Mouse (Mus musculus) adrenal gland, adult (tissue): ENCODE data around the gene Adh4.
A peak's percentile ranks its signal among the peaks of the same experiment; 100 is the strongest.
"Not testable (repeated sequence)": the region's sequence is repeated elsewhere in the genome, so short reads cannot be mapped to it uniquely, and the experiment has no call there.

Source experiments
- DNase-seq, 2 experiments: peaks; one replicate each; pipeline ENCODE4 v3.0.0; 2022 to 2023; ENCODE audit warnings: low spot score in 1 of 2; ENCODE audit not compliant: inconsistent age in 2 of 2

Gene Adh4

DNA sequence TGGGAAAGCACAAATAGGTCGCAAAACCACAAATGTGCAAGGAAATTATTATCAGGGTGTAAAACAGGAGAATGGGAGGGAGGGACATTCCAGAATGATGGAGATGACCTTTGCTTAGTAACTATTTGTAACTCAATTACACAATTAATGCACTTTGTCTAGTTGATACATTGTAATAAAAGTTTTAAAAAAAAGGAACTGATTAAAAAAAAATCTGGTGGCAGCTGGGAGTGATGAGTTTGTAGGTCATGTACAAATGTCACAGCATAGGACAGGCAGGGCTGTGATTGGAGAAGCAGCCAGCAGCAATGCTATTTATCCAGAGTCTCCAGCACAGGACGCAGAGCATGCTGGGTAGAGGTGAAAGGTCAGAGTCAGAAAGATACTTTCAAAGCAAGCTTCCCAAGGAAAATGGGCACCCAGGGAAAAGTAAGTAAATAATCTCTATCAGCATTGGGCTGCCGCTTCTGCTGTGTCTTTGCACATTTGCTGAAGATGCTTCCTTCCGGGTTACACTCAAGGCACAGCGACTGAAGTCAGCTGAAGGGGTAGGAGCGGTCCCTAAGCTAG, at the start of gene Adh4:
Gene Adh4 (plus strand): TSS at position 346 of the 570 bp plus-strand sequence.
- DNase-seq = no peak

DNA sequence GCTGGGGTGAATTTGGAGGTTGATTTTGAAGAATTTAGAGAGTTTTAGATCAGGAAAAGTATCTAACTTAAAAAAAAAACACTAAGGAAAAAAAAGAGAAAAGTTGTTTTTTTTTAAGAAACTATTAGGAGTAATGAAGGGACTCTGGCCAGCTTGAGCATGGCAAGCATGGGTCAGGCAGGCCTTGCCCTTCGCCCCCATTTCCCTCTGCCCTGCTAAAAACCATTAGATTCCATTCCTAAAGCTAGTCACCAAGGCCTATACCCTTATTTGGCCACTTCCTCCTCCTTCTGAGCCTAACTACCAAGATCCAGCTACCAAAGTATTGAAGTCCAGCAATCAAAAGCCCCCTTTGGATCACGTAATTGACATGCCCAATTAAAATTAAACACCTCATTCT, 49.1 kb upstream of the Adh4 start:
- DNase-seq = no peak

DNA sequence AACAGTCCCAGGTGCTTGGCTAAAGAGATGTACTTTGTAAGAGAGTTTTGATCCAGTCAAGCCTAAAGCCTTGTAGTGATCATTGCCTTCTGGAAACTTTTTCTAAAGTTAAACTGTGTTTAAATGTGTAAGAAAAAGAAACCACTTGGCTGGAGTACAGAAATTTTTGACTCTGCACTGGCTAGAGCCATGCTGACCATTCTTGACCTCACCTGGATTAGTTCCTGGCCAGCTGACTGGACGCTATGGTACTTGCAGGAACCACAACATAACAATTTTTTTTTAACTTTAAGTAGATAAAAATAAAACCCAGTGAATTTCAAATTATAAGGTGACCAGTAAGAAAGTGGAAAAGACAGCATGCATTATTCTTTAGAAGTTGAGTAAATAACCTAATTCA, 45.7 kb upstream of the Adh4 start:
- DNase-seq = no peak

DNA sequence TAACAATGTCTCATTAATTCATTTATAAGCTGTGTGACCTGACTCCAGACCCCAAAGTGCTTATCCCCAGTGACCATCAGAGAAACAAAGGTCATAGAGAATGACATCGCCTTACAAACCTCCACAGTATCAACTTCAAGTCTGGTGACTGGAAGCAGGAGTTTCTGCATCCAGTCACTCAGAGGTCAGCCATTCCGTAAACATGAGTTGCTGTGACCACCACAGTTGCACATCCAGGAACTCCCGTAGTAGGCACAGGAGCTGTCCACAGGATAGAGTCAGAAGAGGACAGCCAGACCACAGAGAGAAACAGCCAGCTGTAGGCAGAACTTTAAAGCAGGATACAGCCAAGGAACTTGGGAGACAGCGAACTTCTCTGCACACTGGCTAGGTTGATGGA, 45.0 kb upstream of the Adh4 start:
- not testable (repeated sequence) for DNase-seq

DNA sequence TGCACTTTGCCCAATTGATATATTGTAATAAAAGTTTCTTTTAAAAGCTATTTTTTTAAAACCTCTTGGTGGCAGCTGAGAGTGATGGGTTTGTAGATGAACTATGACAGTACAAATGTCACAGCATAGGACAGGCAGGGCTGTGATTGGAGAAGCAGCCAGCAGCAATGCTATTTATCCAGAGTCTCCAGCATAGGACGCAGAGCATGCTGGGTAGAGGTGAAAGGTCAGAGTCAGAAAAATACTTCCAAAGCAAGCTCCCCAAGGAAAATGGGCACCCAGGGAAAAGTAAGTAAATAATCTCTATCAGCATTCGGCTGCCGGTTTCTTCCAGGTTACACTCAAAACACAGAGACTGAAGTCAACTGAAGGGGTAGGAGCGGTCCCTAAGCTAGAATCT, 41.3 kb upstream of the Adh4 start:
- DNase-seq = peak in 1 of 2 experiments; percentile 49

DNA sequence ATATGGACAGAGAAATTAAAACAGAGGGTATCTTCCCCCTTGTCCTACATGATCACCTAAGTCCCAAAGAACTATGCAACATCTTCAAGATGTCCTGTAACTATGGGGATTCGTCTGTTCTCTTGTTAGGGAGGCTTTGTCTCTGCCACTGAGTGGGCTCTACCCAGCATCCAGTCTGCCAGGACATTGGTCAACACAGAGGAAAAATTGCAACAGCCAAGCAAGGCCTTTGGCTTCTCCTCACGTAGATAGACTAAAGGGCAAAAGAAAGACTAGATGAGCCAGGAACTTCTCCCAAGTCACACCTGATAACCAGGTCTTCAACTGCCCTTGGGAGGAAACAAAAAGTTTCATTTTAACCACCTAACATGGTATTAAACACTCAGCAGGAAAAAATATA, 40.1 kb upstream of the Adh4 start:
- DNase-seq = peak in 1 of 2 experiments; percentile 48

DNA sequence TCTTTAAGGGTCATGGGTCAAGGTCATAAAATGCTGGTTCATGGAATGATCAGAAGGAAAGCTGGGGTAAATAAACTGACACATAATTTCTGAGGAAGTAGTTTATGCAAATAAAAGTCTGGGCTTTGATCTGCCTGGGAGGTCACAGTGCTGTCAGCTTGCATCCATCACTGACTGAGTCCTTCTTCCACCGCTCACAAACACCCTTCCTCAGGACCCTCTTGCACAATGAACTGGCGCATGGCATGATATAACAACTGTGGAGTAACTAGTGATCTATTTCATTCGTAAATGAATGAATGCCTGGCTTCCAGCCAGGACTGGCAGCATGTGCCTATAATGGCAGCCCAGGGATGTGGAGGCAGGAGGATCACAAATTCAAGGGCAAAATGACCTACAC, 34.1 kb upstream of the Adh4 start:
- DNase-seq = peak in 1 of 2 experiments; percentile 53

DNA sequence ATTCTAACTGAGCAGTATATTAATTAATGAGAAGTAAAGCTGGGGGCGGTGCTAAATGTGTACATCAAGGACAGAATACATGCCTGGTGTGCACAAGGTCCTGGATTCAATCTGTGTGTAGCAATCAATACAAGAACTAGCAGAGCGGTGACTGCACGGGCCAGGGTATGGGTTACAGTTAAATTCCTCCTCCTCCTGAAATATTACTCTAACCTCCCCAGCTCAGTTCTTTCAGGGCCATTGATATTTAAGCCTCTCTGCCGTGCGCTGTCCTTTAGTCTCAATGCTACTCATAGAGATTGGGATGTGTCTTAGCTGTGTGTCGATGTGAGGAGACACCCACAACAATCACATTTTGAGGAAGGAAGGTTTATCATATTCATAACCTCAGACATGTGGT, 28.1 kb upstream of the Adh4 start:
- no peak for DNase-seq

DNA sequence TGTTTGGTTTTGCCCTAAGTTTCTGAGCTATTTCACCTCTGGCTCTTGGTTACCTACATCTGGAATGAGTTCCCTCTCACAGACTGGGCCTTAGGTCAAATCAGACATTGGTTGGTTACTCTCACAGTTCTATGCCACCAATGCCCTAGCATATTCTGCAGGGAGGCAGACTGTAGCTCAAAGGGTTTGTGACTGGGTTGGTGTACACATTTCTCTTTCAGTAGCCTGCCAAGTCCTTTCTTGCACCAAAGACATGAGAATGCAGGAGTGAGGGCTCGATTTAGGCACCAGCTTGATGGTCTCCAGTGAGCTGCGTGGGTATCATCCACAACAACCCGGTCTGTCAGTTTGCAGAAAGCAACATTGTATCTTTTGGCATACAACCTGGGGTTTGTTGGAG, 10.4 kb upstream of the Adh4 start:
- no peak for DNase-seq

DNA sequence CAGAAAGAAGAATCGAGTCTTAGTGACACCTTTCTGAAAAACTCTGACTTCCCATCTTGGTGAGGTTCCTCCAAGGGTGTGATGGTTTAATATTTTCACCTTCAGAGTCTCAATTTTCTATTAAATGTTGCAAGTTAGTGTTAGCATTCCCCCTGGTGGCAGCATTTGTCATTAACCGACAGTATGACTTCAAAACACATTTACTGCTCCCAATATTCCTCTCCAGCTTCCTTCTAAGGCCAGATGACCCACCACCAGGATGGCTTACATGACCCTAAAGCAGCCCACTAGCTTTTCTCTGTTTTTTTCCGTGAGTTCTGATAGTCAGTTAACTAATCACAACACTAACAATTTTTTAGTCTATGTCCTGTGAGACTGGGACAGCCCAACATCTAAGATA, 9.9 kb upstream of the Adh4 start:
- DNase-seq = peak; percentile 18 to 84

DNA sequence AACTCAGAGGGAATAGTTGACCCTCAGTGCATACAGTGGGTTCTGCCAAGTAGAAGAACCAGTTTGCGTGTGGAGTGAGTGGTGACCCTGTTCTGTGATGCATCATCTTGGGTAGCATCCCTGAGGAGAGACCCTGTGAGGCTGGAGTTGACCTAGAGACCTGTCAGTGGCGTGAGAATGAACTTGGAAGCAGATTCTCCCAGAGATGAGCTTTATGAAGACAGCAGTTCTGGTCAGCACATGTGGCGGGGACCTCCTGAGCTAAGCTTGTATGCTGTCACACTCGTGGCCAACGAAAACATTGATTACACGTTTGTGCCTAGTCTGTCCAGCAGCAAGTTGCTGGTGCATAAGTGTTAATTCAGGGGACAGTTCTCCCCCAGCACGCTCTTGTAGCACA, 9.4 kb upstream of the Adh4 start:
- DNase-seq = no peak

DNA sequence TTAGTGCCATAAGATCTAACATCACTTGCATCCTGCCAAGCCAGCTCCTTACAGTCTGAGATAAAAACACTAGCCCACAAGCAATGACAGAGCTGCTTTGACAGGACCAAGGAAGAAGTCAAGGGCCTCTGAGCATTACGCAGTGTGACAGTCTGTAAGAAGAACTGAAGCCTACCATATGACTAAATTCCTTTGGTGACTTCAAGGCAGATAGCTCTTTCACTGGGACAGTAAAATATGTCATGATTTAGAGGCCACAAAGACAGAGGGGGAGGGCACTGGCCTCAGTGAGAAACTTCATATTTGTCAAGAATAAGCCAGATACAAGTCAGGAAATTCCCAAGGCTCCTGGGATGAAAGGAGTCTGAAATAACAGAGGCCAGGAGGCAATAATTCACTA, 7.3 kb upstream of the Adh4 start:
- DNase-seq = peak; percentile 34 to 84

DNA sequence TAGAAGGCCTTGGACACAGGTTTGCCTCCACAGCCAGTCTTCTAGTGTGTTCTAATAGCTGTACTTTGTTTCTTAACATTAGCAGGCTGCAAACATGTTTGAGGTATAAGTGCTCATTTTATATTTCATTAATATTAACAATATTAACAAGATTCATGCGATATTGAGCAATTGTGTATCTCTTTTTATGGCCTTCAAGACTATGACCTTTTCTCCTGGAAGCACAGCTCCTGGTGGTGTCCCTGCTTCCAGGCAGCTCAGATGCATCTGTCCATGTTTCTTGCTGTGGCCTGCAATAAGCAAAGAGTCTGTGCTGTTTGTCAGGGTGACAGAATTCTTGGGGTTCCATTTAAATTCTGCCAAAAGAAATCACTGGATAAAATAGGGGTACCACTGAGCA, 5.7 kb upstream of the Adh4 start:
- no peak for DNase-seq

DNA sequence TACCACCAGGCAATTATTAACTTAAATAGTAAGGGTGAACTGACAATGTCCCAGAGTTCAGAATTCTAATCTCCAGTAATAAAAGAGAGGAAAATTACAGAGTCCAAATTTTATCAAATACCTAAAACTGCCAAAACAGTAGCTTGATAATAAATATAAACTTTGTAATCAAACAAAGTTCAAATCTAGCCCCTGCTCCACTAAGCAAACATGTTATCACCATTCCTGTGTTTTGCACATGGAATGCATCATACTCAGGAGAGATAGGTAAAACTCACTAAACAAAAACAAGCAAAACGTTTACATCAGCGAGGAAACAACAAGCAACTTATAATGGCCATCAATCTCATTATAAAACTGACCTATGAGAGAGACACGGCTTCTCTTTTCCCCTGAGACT, 5.1 kb upstream of the Adh4 start:
- no peak for DNase-seq

DNA sequence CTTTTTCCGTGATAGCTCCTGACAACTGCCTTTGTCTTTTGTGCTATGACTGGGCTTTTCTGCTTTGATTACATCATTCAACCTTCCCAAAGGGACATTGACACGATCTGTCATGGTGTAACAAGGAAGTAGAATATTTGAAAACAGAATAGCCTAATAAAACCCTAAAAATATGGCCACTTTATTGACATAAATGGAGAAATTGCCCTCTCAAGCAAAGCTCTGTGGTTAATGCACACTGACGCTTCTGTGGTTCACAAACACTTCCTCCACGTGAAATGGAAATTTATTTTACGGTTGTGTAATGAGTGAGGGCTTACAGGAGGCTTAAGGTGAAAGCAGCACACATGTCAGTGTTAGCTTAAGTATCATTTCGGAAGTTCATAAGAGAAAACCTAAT, 4.1 kb downstream of the Adh4 start:
- no peak for DNase-seq

DNA sequence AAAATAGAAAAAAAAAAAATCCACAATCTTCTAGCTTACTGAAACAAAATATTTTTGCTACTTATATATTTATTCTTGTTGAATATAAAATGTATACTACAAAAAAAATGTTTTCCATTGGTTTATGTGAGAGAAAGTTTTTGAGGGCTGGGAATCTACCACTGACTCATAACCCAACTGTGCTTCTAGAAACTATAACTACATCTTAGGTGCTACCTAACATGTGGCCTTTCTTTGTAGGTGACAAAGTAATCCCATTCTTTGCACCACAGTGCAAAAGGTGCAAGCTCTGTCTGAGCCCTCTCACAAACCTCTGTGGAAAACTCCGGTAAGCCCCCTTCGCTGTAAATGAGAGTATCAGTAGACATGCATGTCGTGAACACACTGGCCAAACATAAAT, 5.1 kb downstream of the Adh4 start:
- no peak for DNase-seq

DNA sequence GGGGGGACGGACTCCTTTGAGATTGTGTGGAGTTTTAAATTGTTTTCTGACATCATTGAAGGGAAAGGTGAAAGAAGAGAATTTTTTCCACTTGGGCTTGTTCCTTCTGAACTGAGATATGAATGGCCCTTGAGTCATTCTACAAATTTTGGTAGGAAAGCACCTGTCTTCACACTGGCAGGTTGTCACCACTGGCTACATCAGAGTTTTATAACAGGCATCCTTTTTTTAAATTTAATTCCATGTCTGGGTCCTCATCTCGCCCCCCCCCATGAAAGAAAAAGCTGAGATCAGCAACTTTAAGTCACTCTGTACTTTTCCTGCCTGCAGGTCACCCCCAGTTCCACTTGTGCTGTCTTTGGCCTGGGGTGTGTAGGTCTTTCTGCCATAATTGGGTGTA, 8.4 kb downstream of the Adh4 start:
- DNase-seq = no peak

DNA sequence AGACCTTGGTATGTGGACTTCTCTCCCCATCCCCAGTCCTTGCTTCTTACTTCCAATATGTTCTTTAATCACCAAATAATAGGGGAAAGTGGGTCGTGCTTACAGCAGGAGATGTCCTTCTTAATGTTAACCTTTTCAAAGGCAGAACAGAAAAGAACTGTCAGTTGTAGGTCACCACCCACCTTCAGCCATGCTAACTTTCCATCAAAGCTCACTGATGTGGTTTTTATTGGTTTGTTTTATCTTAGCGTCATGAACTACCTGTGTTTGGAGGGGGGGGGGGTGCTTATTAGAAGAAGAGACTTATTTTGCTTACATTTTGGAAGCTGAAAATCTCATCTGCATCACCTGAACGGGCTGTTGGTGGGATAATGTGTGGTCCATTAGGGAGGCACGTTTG, 9.0 kb downstream of the Adh4 start:
- DNase-seq = no peak

DNA sequence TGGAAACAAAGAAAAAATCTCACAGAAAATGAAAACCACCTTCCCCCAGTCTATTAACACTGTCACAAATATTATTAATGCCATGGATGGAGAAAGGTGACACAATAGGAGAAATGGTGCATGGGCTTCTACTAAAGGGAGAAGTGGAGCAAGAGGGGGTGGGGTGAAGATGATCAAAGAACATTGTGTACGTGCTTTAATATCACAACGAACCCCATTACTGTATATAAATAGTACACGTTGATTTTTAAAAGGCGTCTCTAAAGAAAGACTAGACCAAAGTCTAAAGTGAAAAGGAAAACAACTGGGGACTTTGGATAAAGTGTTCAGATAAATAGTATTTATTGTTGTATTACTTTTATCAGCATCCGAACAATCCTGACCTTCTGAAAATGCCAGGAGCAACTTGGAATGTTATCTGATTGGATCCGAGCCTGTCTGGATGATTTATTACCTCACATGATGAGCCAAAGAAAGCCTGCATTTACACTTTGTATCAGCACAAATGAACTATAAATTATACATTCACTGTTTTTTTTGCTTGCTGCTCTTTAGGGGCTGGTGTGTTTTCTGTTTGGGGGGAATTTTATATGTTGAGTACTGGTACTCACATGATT, 15.2 kb downstream of the Adh4 start:
- DNase-seq = peak in 1 of 2 experiments; percentile 74

DNA sequence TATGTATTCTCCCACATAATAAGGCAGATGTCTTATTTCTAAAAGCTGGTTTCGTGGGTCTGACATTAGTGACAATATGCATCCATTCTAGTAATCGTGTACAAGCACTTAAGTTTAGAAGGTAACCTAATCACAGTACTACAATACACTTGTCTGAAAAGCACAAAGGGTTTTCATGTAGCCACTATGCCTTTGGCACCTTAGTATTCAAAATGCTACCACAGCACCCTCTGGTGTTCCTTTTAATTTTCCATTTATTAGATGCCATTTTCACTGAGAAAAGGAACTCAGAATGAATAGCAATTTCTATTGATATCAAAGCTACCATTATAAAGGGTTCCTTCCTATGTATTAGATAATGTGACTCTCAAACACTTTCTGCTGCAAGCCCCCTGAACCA, 16.6 kb downstream of the Adh4 start:
- DNase-seq = peak in 1 of 2 experiments; percentile 81

DNA sequence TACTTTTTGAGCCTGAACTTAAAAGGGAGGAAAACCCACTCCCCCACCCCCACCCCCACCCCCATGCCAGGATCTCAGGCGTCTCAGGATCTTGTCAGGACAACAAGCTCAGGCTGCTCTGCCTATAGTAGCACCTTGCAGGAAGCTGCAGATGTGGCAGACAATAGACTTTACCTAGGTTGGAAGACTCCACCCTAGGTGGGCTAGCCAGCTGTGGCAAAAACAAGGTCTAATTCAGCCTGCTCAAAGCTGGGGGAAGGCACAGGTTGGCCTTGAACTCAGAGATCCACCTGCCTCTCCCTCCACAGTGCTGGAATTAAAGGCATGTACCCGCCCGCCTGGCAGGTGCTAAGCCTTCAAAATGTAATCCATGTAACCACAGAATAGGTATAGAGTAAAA, 23.4 kb downstream of the Adh4 start:
- DNase-seq = no peak

DNA sequence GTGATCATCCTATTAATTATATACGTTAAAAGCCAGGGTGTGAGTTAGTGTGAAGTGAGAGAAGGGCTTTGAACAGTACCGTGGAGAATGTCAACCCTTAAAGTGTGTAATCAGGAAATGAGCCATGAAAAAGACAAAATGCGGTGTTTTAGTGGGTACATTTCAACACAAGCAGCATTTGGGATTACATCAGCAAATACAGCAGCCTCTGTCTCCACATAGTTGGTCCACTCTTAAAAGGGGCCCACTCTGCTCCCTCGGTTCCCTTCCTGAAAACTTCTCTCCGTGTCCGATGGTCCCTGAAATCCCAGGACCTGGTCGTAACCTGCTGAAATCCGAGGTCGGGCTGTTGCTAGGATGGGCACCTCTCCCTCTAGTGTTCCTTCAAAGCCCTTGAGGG, 26.9 kb downstream of the Adh4 start:
- DNase-seq = no peak
